Mouse (Mus musculus) stomach, postnatal 0 days (tissue): ENCODE results near the gene Tmem82.
A peak's percentile ranks its signal among the peaks of the same experiment; 100 is the strongest.

ENCODE experiments used
- CTCF ChIP-seq: IDR thresholded peaks from 2 replicates; pipeline ENCODE4 v1.5.1; 2016; ENCODE audit warnings: antibody characterized with exemption, low read depth, mild to moderate bottlenecking, moderate library complexity
- EP300 ChIP-seq: optimal IDR thresholded peaks from 2 replicates; pipeline ENCODE3; 2016; ENCODE audit warnings: antibody characterized with exemption

GRCm38 (mm10) chr4:141599251-141600141 is 18.9 kb downstream of the Tmem82 start:
- TF ChIP-seq CTCF, result no peak
- TF ChIP-seq EP300, result peak; percentile 59
